Mouse (Mus musculus) kidney, postnatal 14 days (tissue): ENCODE results near the gene Vmn2r26.
"Not testable (repeated sequence)": the region's sequence is repeated elsewhere in the genome, so short reads cannot be mapped to it uniquely, and the experiment has no call there.

Experiments
- DNase-seq: peaks from one replicate; pipeline ENCODE4 v3.0.0; 2022; ENCODE audit warnings: mixed read lengths

Gene Vmn2r26

DNA sequence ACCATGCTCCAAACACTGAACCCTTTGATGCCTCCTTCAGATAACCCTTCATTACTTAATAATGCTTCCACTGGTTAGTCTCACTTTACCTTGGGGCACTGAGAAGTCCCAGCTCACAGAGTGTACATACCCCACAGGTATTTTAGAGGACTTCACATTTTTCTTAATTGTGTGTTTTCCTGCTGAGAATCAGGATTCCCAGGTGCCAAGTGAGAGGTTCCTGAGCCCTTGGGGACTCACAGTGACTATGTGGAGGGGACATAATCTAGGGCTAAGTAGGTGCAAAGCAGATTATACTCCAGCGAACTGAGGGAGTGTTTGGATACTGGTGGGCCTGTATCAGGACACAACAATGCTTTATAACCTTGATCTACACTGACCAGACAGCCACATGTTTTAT, at the start of gene Vmn2r26:
Gene Vmn2r26 (plus strand): TSS at position 301 of the 400 bp plus-strand sequence.
- not testable (repeated sequence) for DNase-seq

DNA sequence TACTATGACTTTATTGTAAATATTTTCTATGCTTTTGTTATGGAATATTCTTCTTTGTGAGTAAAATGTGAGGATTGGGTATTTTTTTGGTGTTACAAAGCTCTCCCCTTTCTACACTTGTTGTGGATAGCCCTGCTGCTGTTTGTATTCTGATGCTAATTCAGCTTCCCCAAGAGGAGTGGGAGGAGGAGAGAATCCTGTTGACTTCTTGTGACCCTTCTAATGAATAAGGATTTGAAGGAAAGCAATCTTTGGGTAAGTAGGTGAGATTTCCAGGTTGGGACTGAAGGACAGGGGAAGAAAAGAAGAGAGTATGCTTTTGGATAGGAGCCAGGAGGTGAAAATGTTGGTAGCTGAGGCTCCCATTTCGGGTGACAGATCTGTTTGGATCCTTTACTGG, 3.5 kb upstream of the Vmn2r26 start:
- DNase-seq = no peak

DNA sequence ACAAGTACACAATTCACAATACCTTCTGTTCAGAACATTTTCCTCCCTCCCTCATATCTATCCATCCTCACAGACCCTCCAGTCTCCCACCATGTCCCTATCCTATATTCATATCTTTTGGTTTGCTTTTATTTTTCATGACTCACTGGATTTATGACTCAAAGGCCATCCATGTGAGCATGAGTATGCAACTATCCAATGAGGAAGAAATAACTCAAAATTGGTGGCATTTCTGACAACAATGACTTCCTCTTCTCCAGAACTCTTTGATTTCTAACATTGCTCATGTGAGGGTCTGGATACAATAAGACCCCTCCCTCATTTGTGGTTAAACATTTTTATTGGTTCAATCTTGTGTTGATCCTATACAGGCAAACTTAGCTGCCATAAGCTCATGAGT, 24.0 kb downstream of the Vmn2r26 start:
- no peak for DNase-seq

DNA sequence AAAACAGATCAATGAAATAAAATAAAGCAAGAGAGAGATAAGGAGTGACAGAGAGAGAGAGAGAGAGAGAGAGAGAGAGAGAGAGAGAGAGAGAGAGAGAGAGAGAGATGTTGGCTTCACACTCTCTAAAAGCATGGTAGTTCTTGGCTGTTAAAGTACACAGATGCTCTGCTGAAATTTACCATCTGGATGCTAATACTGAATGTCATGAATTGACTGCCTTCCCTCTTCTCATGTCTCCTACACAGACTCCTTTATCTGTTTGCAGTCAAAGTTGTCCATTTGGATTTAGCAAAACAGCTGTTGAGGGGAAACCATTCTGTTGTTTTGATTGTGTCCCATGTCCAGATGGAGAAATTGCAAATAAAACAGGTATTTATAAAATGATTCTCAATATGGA, 29.2 kb downstream of the Vmn2r26 start:
- DNase-seq = not testable (repeated sequence)

DNA sequence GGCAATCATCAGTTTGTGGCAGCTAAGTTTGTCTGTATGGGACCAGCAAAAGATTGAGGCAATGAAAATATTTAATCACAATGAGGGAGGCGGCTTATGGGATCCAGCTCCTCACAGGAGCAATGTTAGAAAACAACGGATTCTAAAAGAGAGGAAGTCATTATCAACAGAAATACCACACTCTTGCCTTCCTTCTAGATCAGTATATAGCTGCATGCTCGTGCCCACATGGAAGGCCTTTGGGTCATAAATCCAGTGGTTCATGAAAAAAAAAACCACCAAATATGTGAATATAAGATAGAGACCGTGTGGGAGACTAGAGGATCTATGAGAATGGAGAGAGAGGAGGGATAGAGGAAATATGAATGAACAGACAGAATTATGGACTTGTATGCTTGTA, 78.0 kb downstream of the Vmn2r26 start:
- no peak for DNase-seq
